Mouse (Mus musculus) kidney, postnatal 14 days (tissue): ENCODE data around the gene Sorcs2.
A peak's percentile ranks its signal among the peaks of the same experiment; 100 is the strongest.

Source experiments
- DNase-seq: peaks from one replicate; pipeline ENCODE4 v3.0.0; 2022; ENCODE audit warnings: mixed read lengths

Sorcs2 gene

DNA sequence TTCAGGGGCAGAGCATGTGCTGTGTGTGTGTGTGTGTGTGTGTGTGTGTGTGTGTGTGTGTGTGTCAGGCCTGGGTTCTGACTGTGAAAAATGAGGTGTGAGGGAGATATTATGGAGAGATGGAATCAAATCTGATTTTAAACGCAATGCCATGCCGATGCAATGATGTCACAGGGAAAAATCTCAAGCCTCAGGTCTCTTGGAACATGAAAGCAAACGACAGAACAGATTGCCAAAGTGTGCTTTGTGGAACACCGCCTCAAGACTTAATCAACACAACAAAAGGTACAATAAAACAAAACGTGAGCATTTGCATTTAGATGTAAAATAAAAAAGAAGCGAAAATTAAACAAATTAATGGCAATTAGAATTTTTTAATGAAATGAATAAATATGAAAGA lies 177.3 kb downstream of the Sorcs2 start:
- DNase-seq = no peak

DNA sequence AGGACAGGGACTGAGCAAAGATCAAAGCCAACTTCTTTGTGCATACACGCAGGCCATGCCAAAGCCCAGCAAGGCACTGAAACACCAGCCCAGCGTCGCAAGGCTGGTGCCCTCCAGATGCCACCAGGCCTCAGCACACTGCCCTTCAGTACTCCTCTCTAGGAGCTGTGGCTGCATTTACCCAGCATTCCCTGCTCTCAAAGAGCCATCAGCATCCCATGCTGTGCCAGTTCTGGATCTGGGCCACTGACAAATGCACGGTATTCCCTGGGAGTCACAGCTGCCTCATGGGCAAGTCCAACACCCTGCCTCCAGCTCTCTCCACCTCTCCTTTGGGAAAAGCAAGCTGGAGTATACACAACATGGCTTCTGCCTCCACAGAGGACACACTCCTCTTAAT lies 177.8 kb downstream of the Sorcs2 start:
- DNase-seq = no peak

GRCm38 (mm10) chr5:36213310-36213709 lies 184.6 kb downstream of the Sorcs2 start:
- no peak for DNase-seq

DNA sequence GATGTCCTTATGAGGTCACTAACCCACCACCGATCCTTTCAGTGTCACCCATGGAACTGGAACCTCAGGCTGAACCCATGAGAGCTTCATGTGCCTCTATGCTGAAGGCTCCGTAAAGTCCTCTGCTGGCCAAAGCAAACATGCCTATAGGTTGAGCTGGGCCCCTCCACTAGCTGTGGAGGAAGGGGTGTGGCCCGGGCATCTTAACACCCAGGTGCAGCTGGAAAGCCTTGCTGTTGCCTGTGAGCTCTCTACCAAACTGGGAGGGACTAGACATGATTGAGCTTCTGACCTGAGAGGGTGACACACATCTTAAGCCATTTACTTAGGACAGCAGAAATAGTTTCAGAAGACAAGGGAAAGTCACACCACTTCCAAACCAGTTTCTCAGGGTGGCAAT lies 189.1 kb downstream of the Sorcs2 start:
- DNase-seq = no peak

DNA sequence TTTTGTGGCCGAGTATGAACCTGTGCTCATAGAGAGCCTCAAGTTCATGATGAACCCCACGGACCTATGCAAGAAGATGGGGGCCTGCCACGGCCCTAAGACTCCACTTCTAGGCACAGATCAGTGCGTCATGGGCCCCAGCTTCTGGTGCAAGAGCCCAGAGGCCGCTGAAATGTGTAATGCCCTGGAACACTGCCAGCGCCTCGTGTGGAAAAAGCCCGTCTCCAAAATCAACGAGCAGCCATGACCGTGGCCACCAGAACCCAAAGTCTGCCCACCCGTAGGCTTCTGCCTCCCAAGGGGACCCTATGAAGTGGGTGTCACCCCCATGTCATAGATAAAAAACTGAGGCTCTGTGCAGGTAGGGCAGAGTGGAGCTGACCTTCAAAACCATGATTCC lies 192.5 kb downstream of the Sorcs2 start:
- no peak for DNase-seq

GRCm38 (mm10) chr5:36203916-36204315 lies 194.0 kb downstream of the Sorcs2 start, which contains the start of gene Psapl1:
Gene Psapl1 (plus strand): TSS chr5:36204021.
- no peak for DNase-seq

GRCm38 (mm10) chr5:36203421-36203820 lies 194.5 kb downstream of the Sorcs2 start:
- DNase-seq = no peak

GRCm38 (mm10) chr5:36202781-36203180 lies 195.2 kb downstream of the Sorcs2 start:
- no peak for DNase-seq

DNA sequence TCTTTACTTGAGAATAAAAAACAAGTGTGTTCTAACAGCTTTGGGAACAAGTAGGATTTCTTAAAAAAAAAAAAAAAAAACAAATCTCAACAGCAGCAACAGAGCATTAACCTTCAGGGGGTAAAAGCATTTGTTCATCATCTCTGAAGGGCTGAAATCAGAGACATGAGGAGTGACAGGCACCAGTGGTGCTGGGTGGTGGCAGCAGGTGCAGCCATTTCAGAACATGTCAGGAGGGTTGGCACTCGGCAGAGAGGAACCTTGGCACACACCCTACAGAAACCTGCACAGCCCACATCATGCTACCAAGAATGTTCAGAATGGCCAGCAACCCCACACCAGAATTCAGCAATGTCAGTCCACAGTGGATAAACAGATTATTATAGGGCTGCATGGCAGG lies 198.4 kb downstream of the Sorcs2 start:
- DNase-seq = no peak

- DNase-seq = no peak
Observed at GRCm38 (mm10) chr5:36195436-36195835, 202.5 kb downstream of the Sorcs2 start.

DNA sequence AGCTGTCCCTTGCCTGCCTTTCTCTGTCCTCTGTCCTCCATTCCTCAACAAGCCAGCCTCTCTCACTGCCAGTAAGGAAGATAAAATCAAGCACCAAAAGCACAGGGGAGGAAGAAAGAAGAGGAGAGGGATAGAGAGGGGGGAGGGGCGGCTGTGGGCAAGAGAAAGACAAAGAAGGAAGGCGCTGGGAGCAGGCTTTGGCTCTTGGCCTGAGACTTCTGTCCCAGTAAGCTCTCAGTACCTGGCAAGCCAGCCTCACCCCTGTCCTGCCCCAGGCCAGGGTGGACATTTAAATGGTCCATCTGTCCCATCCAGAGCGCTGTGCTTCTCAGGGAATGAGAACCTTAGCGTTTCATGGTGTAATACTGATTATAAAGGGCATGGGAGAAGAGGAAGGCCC lies 203.3 kb downstream of the Sorcs2 start:
- DNase-seq = no peak

DNA sequence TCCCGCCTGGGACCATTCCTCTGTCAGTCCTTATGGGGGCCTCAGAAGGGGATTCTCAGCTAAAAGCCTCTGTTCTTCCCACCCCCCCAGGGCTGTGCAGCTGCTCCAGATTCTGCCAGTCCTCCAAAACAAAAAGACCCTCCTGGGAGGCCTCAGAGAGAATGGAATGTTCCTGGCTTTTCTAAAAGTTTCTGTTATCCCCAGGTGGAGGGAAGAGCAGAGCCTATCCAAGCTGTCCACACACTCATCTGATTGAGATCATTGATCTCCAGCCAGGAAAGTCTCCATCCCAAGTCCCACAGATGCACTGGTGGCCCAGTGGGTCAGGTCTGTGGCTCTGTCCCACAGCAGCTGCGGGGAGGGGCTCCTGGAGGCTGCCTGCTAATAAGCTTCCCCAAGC lies 205.3 kb downstream of the Sorcs2 start:
- no peak for DNase-seq

DNA sequence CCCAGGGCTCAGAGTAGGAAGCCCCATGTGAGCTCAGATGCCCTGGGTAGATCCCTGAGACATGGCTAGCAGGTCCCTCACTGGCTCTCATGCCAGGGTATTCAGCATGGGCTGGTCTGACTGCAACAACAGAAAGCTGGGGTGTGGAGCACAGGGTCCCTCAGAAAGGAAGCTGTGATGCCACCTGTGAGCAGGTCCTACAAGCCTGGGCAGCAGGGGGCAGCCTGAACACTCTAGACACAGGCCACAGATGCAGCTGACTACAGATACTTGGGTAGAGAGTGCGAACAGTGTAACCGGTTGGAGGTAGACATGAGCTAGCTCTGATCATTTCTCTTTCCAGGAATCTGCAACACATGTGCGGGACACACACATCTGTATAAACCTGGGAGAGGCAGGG lies 206.1 kb downstream of the Sorcs2 start:
- no peak for DNase-seq

GRCm38 (mm10) chr5:36191285-36191684 lies 206.7 kb downstream of the Sorcs2 start:
- no peak for DNase-seq

GRCm38 (mm10) chr5:36188310-36188709 lies 209.6 kb downstream of the Sorcs2 start:
- peak; percentile 30 for DNase-seq

DNA sequence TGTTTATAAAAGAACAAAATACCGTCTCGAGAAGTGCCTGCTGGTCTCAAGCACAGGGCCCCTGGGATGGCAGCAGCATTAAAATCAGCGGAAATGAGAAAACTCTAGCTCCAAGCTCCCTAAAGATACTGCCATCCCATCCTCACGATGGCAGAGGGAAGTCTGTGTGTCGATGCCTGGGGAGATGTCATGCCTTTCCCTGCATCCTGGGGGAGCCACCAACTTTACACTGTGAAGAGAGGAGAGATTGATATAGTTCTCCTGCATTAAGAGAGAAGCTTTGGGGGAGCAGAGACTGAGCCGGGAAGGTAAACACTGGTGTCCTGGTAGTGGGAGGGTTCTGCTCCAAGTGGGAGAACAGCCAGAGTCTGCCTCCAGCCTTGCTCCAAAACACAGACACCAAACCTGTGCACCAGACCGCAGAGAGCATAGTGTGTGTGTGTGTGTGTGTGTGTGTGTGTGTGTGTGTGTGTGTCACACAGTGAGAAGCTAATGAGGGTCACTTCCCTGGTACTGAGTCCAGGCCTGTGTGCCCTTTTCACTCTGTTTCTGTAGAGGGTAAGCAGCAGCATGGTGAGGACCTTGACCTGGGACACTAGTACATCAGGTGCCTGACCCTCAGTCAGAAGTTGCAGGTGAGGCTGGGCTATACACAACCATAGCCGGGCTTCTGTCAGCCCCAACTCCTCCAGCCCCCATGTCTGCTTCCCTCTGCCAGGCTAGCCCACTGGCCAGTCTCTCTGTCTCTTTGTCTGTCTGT lies 211.5 kb downstream of the Sorcs2 start:
- peak; percentile 26 for DNase-seq

DNA sequence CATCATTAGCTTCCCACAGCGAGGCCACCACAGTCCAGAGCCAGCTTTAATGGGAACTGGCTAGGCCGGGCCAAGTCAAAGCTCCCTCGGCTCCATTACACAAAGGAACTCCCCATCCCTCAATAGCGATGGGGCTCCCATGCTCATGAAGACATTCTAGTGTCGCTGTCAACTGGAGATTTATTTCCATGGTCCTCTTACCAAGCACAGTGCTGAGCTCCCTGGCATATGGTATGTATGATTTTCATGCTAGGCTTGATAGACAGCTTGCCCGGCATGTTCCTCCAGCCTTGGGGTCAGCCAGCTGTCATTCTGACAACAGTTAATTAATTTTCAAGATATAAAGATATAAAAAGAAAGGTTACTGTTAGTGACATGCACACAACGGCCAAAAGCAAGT lies 215.6 kb downstream of the Sorcs2 start:
- no peak for DNase-seq

GRCm38 (mm10) chr5:36179708-36180107 lies 218.2 kb downstream of the Sorcs2 start:
- DNase-seq = no peak

- DNase-seq = no peak
Observed at GRCm38 (mm10) chr5:36178785-36179184, 219.2 kb downstream of the Sorcs2 start.

DNA sequence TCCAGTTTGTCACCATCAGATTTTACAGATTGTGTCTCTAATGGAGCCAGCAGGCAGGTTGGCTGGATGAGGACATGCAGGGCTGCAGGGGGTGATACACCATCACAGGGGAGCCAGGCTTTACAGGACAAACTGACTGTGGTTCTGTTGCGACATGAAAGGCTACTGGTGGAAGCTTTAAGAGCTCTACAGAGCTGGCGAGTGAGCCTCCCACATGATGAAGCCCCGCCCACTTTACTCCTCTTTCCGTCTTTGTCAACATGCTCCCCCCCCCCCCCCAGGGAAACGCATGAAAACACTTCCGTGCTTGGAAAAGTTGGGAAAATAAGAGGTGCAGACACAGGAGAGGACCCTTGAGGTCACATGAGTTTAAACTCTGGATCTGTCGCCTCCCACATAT lies 219.7 kb downstream of the Sorcs2 start:
- DNase-seq = no peak

GRCm38 (mm10) chr5:36176873-36177272 lies 221.1 kb downstream of the Sorcs2 start:
- DNase-seq = no peak

- DNase-seq = peak; percentile 81
Observed at GRCm38 (mm10) chr5:36176409-36176808, 221.5 kb downstream of the Sorcs2 start.

DNA sequence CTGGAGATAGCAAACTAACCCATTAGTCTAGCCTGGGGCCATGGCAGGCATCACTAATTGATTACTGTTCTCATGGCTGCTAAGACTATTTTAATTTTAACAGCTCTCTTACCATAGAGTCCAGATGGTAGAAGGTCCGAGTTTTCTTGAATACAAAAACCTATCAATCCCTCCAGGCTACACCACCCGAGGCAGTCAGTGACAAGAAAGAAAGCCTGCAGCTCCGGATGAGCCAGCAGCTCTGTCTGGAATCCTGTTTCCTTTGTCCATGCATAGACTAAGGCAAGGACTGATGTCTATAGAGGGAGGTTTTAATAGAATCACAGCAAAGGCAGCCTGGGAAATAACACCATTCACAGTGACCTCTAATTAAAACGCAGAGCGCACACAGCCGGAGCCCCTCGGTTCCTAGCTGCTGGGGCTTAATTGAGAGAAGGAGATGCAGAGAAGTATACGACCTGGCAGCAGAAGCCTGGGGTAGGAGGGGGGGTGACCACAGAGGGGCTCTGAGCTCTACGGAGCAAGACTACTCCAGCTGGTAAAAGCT lies 223.3 kb downstream of the Sorcs2 start:
- no peak for DNase-seq

GRCm38 (mm10) chr5:36168963-36169650 lies 228.8 kb downstream of the Sorcs2 start:
- peak; percentile 63 for DNase-seq
